Mouse (Mus musculus): ENCODE data around the gene Gata5.

DNA sequence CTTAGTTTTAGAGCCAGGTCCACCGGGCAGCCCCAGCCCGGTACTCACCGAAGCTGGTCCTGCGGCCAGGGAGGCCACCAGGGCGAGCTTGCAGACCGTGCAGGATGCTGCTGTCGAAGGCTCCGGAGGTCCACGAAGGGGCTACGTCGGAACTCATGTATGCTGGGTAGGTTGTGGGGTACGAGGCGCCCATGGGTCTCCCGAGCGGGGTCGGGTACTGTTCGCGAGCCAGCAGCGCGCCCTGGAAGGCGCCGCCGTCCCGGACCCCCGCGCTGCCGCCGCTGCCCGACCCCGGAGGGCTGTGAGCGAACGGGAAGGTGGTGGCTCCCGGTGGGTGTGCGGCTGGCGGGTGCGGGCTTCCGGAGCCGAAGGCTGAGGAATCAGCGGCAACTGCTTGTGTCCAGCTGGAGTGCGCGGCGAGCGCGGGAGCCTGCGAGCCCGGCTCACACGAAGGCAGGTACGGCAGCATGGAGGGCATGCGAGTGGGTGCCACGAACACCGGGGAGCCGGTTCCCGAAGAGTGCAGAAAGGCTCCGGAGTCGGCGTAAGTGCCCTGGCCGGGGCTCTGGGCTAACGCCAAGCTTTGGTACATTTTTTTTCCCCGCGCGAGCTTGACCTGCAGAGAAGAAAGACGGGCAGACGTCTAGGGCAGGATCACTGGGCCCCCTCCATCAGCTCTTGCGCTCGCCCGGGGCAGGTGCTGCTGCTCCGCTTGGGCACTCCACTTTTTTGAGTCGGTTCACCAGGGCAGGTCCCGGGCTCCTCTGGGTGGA lies 535 bp downstream of the Gata5 start:
- TF ChIP-seq EP300 (IDR thresholded peaks at IDR 0.05; ENCODE audit: low read length) (no peak), GABPA (IDR thresholded peaks at IDR 0.05; ENCODE audit: insufficient replicate concordance, low read depth, low read length) (no peak), POLR2A (IDR thresholded peaks at IDR 0.05; ENCODE audit: low read depth, low read length) (no peak), ETS1 (conservative IDR thresholded peaks at IDR 0.05; ENCODE audit: low read depth, low read length) (no peak), SIN3A (IDR thresholded peaks at IDR 0.05; ENCODE audit: low read length) (no peak), RCOR1 (conservative IDR thresholded peaks at IDR 0.05; ENCODE audit: low read depth, low read length) (no peak), CHD1 (IDR thresholded peaks at IDR 0.05; ENCODE audit: low read depth, low read length) (no peak), CTCF (conservative IDR thresholded peaks at IDR 0.05 in 1 of 2, IDR thresholded peaks at IDR 0.05 in 1 of 2; ENCODE audit: low read depth in 2 of 2, low read length in 2 of 2) (no peak), UBTF (IDR thresholded peaks at IDR 0.05; ENCODE audit: low read depth, low read length) (no peak), E2F4 (IDR thresholded peaks at IDR 0.05; ENCODE audit: insufficient replicate concordance, low read depth, low read length) (no peak)
